Mouse (Mus musculus) brain, adult 2 months (tissue): ENCODE data around the gene Nectin4.

Source experiments
- DNase-seq: peaks from one replicate; pipeline ENCODE4 v3.0.0; 2011; ENCODE audit warnings: low read depth, low spot score

Nectin4 gene

GRCm38 (mm10) chr1:171411492-171411941 is 41.6 kb downstream of the Nectin4 start:
- no peak for DNase-seq

- DNase-seq, result peak; percentile 58
Observed at GRCm38 (mm10) chr1:171412001-171412441, 42.1 kb downstream of the Nectin4 start.

- peak; percentile 75 for DNase-seq
Observed at GRCm38 (mm10) chr1:171412446-171412845, 42.5 kb downstream of the Nectin4 start.

- DNase-seq, result no peak
Observed at GRCm38 (mm10) chr1:171413608-171414007, 43.7 kb downstream of the Nectin4 start.

GRCm38 (mm10) chr1:171418660-171419059 is 48.8 kb downstream of the Nectin4 start, which contains the start of gene Tstd1:
TSS of gene Tstd1 (plus strand) at chr1:171418872.
- DNase-seq, result no peak

- no peak for DNase-seq
Observed at GRCm38 (mm10) chr1:171419291-171419882, 49.5 kb downstream of the Nectin4 start.

GRCm38 (mm10) chr1:171419905-171420304 is 50.0 kb downstream of the Nectin4 start:
- no peak for DNase-seq

GRCm38 (mm10) chr1:171422504-171423095 is 52.7 kb downstream of the Nectin4 start:
- DNase-seq, result no peak

- no peak for DNase-seq
Observed at GRCm38 (mm10) chr1:171424638-171425037, 54.7 kb downstream of the Nectin4 start.

- DNase-seq, result no peak
Observed at GRCm38 (mm10) chr1:171425126-171425525, 55.2 kb downstream of the Nectin4 start.

GRCm38 (mm10) chr1:171432158-171432557 is 62.3 kb downstream of the Nectin4 start:
- no peak for DNase-seq

GRCm38 (mm10) chr1:171435288-171435814 is 65.5 kb downstream of the Nectin4 start:
- DNase-seq, result no peak

GRCm38 (mm10) chr1:171435974-171436373 is 66.1 kb downstream of the Nectin4 start:
- DNase-seq, result no peak

- DNase-seq, result peak; percentile 94
Observed at GRCm38 (mm10) chr1:171437264-171438013, 67.5 kb downstream of the Nectin4 start, which contains the start of gene F11r. TSS of gene F11r (plus strand) at chr1:171437535.
